Mouse (Mus musculus): Measurements from ENCODE around the gene Glis3. TPM values are rescaled to one million over a fixed set of nuclear protein-coding genes. Genes with fewer than 3 reads are reported as not detected.

Gene Glis3
- polyA plus RNA-seq, 1 experiment from 2014 or later: 0.85 TPM

GRCm38 (mm10) chr19:28557559-28558328 lies 122.1 kb downstream of the Glis3 start:
- TF ChIP-seq CTCF (IDR thresholded peaks at IDR 0.05; ENCODE audit: low read depth) (no peak), EP300 (optimal IDR thresholded peaks at IDR 0.05) (no peak)
- no peak overlapping the region for H3K9ac ChIP-seq (ENCODE audit: low read length)
- 37% methylated on average over 5 of the region's 5 CpGs for WGBS
- H3K9me3 ChIP-seq (ENCODE audit: control insufficient read depth, low read length): no peaks in the 10 kb centered on the region
- no peak overlapping the region for H3K4me2 ChIP-seq (replicated peaks; ENCODE audit: low read depth)
- no peaks in the 10 kb centered on the region for H3K36me3 ChIP-seq (ENCODE audit: control insufficient read depth, insufficient read depth, low read length)
- ATAC-seq (ENCODE audit: low FRiP score, low TSS enrichment) (no peak), DNase-seq (ENCODE audit: low spot score) (no peak)
- H3K4me1 ChIP-seq (replicated peaks; ENCODE audit: control insufficient read depth, insufficient read depth): 0 out of 2 replicates have a peak, but pooled peaks cover 4% of the 10 kb centered on the region
- no peaks in the 10 kb centered on the region for H3K27me3 ChIP-seq (ENCODE audit: control insufficient read depth, insufficient read depth, low read length)
- no peak overlapping the region for H3K4me3 ChIP-seq (ENCODE audit: low read depth, low read length)
- H3K27ac ChIP-seq (replicated peaks): no peak overlapping the region

- DNase-seq (ENCODE audit: low spot score): no peak
- no peaks in the 10 kb centered on the region for H3K36me3 ChIP-seq (ENCODE audit: control insufficient read depth, insufficient read depth, low read length)
- no peak overlapping the region for H3K4me3 ChIP-seq (ENCODE audit: low read depth, low read length)
- no peak overlapping the region for H3K4me2 ChIP-seq (replicated peaks; ENCODE audit: low read depth)
- H3K9ac ChIP-seq (ENCODE audit: low read length): no peak overlapping the region
- H3K4me1 ChIP-seq (replicated peaks; ENCODE audit: control insufficient read depth, insufficient read depth): 0 out of 2 replicates have a peak, but pooled peaks cover 4% of the 10 kb centered on the region
- no peaks in the 10 kb centered on the region for H3K9me3 ChIP-seq (ENCODE audit: control insufficient read depth, low read length)
- H3K27me3 ChIP-seq (ENCODE audit: control insufficient read depth, insufficient read depth, low read length): no peaks in the 10 kb centered on the region
- no peak for ATAC-seq (ENCODE audit: low FRiP score, low TSS enrichment)
- no peak overlapping the region for H3K27ac ChIP-seq (replicated peaks)
- WGBS: 80% methylated on average over 6 of the region's 6 CpGs
- no peak for TF ChIP-seq CTCF (IDR thresholded peaks at IDR 0.05; ENCODE audit: low read depth)
- TF ChIP-seq EP300 (optimal IDR thresholded peaks at IDR 0.05): no peak
Measured at GRCm38 (mm10) chr19:28555181-28555929, 124.5 kb downstream of the Glis3 start.

GRCm38 (mm10) chr19:28550611-28551010 lies 129.3 kb downstream of the Glis3 start:
- no peaks in the 10 kb centered on the region for H3K9me3 ChIP-seq (ENCODE audit: control insufficient read depth, low read length)
- WGBS: 44% methylated on average over 8 of the region's 8 CpGs
- TF ChIP-seq EP300 (optimal IDR thresholded peaks at IDR 0.05) (no peak), CTCF (IDR thresholded peaks at IDR 0.05; ENCODE audit: low read depth) (no peak)
- DNase-seq (ENCODE audit: low spot score): no peak
- no peaks in the 10 kb centered on the region for H3K27me3 ChIP-seq (ENCODE audit: control insufficient read depth, insufficient read depth, low read length)
- H3K27ac ChIP-seq (replicated peaks): no peak overlapping the region
- H3K4me1 ChIP-seq (replicated peaks; ENCODE audit: control insufficient read depth, insufficient read depth): no peaks in the 10 kb centered on the region
- no peak overlapping the region for H3K9ac ChIP-seq (ENCODE audit: low read length)
- H3K36me3 ChIP-seq (ENCODE audit: control insufficient read depth, insufficient read depth, low read length): no peaks in the 10 kb centered on the region
- H3K4me3 ChIP-seq (ENCODE audit: low read depth, low read length): no peak overlapping the region
- no peak for ATAC-seq (ENCODE audit: low FRiP score, low TSS enrichment)
- H3K4me2 ChIP-seq (replicated peaks; ENCODE audit: low read depth): no peak overlapping the region

GRCm38 (mm10) chr19:28546933-28547332 lies 132.9 kb downstream of the Glis3 start:
- 96% methylated on average over 3 of the region's 3 CpGs for WGBS
- H3K4me3 ChIP-seq (ENCODE audit: low read depth, low read length): no peak overlapping the region
- ATAC-seq (ENCODE audit: low FRiP score, low TSS enrichment): no peak

DNA sequence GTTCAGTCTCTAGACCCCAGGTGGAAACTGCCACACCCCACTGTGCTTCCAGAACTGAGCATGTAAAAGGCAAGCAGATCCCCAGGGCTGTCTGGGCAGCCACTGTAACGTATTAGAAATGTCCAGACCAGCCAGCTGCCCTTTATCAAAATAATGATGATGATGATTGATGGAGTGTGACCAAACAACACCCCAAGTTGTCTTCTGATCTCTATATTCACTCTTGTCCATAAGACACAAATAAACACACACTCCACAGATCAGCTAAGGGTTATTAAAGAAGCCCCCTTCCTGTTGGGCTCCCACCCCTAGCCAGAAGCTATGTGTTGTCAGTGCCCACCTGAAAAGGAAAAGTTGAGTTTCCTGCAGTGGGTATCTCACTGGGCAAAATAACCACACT lies 134.4 kb downstream of the Glis3 start:
- ATAC-seq (ENCODE audit: low FRiP score, low TSS enrichment) (no peak), DNase-seq (ENCODE audit: low spot score) (no peak)
- WGBS: 50% methylated on average over 1 of the region's 1 CpGs

More at GRCm38 (mm10) chr19:28546933-28547332, 132.9 kb downstream of the Glis3 start:
- TF ChIP-seq CTCF (IDR thresholded peaks at IDR 0.05; ENCODE audit: low read depth) (peak; percentile 63), EP300 (optimal IDR thresholded peaks at IDR 0.05) (no peak)
- no peaks in the 10 kb centered on the region for H3K27me3 ChIP-seq (ENCODE audit: control insufficient read depth, insufficient read depth, low read length)
- no peak overlapping the region for H3K27ac ChIP-seq (replicated peaks)
- DNase-seq (ENCODE audit: low spot score): no peak
- no peaks in the 10 kb centered on the region for H3K36me3 ChIP-seq (ENCODE audit: control insufficient read depth, insufficient read depth, low read length)
- no peak overlapping the region for H3K4me2 ChIP-seq (replicated peaks; ENCODE audit: low read depth)
- H3K9ac ChIP-seq (ENCODE audit: low read length): no peak overlapping the region
- no peaks in the 10 kb centered on the region for H3K9me3 ChIP-seq (ENCODE audit: control insufficient read depth, low read length)
- no peaks in the 10 kb centered on the region for H3K4me1 ChIP-seq (replicated peaks; ENCODE audit: control insufficient read depth, insufficient read depth)

DNA sequence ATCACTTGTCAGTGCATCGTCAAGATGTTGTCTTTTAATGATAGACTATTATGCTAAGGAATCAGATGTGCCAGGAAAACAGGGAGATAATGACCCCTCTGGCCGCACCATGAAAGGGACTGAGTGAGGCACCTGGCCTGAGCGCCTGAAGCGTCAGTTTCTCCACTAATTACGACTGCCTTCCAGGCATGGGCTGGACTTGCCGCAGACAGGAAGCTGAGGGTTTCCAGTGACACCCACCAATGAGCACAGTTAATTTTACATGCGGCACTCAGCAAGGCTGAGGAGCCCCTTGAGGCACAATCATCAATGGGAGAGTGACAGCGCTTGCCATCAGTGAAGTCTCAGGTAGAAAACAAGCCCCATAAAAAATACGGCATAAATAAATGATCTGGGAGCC lies 141.1 kb downstream of the Glis3 start:
- no peaks in the 10 kb centered on the region for H3K36me3 ChIP-seq (ENCODE audit: control insufficient read depth, insufficient read depth, low read length)
- TF ChIP-seq CTCF (IDR thresholded peaks at IDR 0.05; ENCODE audit: low read depth) (no peak), EP300 (optimal IDR thresholded peaks at IDR 0.05) (no peak)
- no peaks in the 10 kb centered on the region for H3K9me3 ChIP-seq (ENCODE audit: control insufficient read depth, low read length)
- no peak for DNase-seq (ENCODE audit: low spot score)
- no peak overlapping the region for H3K4me3 ChIP-seq (ENCODE audit: low read depth, low read length)
- 79% methylated on average over 9 of the region's 9 CpGs for WGBS
- H3K4me2 ChIP-seq (replicated peaks; ENCODE audit: low read depth): no peak overlapping the region
- H3K4me1 ChIP-seq (replicated peaks; ENCODE audit: control insufficient read depth, insufficient read depth): no peaks in the 10 kb centered on the region
- no peak overlapping the region for H3K9ac ChIP-seq (ENCODE audit: low read length)
- no peaks in the 10 kb centered on the region for H3K27me3 ChIP-seq (ENCODE audit: control insufficient read depth, insufficient read depth, low read length)
- H3K27ac ChIP-seq (replicated peaks): no peak overlapping the region
- ATAC-seq (ENCODE audit: low FRiP score, low TSS enrichment): no peak

More for the DNA sequence above, 134.4 kb downstream of the Glis3 start:
- Histone ChIP-seq H3K9ac (ENCODE audit: low read length) (no peak overlapping the region), H3K4me2 (replicated peaks; ENCODE audit: low read depth) (no peak overlapping the region), H3K4me3 (ENCODE audit: low read depth, low read length) (no peak overlapping the region), H3K9me3 (ENCODE audit: control insufficient read depth, low read length) (no peaks in the 10 kb centered on the region), H3K4me1 (replicated peaks; ENCODE audit: control insufficient read depth, insufficient read depth) (no peaks in the 10 kb centered on the region), H3K27me3 (ENCODE audit: control insufficient read depth, insufficient read depth, low read length) (no peaks in the 10 kb centered on the region), H3K27ac (replicated peaks) (no peak overlapping the region), H3K36me3 (ENCODE audit: control insufficient read depth, insufficient read depth, low read length) (no peaks in the 10 kb centered on the region)
- no peak for TF ChIP-seq EP300 (optimal IDR thresholded peaks at IDR 0.05)
- no peak for TF ChIP-seq CTCF (IDR thresholded peaks at IDR 0.05; ENCODE audit: low read depth)

Data from stomach, postnatal 0 days (tissue).